Mouse (Mus musculus): ENCODE measurements around the gene Exoc6b.

GRCm38 (mm10) chr6:84959520-84959919, 109.8 kb downstream of the Exoc6b start:
- no peak for TF ChIP-seq POLR2A (IDR thresholded peaks at IDR 0.05; ENCODE audit: insufficient read depth, low read length)
- no peak for TF ChIP-seq CTCF (IDR thresholded peaks at IDR 0.05; ENCODE audit: low read depth, low read length)
